Mouse (Mus musculus) urinary bladder, postnatal 25 days (tissue): ENCODE measurements around the gene Sema3e.

Experiments
- DNase-seq: peaks from one replicate; pipeline ENCODE4 v3.0.0; 2022; ENCODE audit warnings: low spot score

Sema3e gene

DNA sequence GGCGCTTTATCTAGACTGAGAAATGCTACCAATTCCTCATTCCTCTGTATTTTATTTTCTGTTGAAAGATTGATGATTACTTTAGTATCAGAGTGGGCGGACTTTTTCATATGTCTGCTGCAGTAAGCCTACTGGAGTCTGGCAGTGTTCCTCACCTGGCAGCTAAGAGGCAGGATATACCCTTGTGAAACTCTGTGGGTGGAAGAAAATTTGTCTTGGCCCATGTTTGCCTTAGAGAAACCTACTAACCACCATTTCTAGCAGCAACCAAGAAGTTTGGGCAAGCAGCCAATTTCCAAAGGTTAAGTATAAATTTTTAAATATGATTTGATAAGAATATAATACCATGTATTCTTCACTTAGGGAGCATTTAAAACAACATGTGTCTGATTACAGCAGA, 63.0 kb downstream of the Sema3e start:
- no peak for DNase-seq

DNA sequence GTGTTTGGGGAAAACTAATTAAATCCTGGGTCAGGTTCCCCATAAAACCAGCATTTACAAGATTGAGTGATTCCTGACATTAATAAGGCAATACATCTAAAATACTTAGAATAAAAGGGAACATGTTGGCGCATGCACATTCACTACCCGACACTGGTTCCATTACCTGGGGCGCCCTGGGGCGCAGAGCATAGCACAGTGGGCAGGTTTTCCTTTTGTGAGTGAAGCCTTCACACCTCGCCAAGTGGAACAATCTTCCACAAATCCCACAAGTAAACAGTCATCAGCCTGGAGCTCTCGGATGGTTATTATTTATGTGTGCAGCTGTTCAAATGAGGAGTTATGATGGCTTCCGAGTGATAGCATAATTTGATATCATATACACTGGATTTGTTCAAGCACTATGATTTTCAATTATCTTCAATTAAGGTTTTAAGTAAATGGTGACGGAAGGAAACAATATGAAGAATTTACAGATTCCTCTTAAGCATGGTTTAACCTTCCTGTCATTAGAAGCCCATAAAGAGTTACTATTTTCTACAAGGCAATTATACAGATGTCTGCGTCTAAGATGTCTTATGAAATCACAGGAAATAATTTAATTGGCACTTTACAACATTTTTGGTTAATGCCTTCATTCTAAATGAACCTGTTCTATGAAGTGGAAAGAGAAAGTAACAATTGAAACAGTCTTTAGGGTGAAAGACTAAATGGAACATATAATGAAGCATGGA, 65.0 kb downstream of the Sema3e start:
- DNase-seq, result no peak

DNA sequence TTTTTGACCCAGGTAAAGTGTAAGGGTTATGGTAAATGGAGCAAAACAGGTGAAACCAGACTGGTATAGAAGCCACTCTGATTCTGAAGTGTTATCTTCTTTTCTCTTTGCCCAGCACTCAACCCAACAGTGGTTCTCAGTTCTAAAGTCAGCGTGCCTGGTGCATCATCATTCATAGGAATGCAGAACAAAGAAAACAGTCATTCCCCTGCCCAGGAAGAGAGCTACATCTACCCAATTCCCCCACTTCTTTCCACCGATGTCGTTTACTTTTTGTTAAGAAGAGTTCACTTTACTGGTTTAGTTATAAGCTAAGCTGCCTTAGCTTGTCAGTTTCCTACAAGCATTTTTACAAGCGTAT, 65.5 kb downstream of the Sema3e start:
- DNase-seq, result no peak

DNA sequence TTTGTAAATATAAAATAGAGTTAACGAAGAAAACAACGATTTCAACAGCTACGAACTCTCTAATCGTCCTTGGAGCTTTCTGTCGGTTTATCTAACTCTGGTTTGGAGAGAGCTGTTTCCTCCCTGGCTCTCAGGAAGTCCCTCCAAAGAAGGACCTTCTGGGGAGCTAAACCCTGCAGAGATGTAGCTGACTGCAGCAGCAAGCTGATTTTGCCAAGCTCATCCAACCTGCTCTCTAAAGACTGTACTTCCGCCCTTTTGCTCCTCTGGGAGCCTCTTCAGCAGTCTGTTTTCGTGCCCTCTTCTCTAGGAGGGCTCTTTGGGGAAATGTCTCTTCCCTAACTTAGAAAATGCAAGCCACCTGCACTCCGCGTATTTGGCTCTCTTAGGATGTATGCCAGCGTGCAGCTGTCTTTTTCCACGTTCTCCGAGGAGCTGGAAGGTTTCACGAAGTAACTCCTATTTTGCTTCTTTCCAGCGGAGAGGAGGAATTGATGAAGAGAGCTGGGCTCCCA, 67.2 kb downstream of the Sema3e start:
- no peak for DNase-seq

DNA sequence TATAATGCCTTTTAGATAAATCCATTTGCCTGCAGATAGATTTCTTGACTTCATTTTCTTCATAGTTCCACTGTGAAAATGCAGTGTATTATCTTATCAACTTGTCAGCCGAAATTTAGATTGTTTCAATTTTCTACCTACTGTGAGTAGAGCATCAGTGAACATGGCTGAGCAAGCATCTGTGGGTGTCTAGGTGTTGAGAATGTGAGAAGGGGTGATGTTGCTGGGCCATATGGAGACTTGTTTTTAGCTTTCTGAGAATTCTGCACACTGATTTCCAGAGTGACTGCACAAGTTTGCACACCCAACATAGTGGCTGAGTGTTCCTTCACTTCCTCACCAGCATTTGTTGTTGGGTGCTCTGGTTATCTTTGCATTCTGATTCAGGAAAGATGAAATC, 71.1 kb downstream of the Sema3e start:
- DNase-seq, result no peak

DNA sequence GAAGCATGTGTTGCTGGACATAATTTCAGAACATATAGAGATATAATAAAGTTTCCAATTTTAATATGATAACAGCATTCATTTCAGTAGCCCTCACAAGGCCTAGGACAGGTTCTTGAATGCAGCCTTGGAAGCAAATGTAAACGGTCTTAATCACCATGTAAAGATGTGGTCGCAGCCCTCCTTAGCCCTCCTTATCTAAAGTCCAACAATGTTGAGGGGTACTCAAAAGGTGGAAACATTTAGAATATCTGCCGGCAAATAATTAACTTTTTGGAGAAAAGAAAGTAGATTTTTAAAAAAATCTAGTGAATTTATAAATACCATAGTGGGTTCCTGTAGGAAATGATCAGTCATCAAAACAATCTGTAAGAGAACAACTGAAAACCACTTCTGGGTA, 73.6 kb downstream of the Sema3e start:
- no peak for DNase-seq

DNA sequence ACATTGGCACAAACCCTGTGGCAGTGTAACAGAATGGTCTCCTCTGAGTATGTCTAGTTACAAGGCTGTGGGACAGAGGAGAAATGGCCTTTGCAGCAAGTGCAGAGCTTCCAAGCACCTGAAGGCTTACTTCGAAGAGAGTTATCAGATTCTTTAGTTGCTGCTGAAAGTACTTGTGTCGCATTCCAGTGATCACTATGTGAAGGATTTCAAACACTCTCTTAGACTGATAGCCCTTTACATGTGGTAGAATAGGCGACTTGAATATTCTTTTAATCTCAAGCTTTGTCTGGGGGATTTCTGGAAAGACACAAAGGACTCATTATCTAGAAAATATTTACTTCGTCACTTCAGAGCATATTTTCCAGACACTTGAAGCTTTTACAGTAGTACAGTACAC, 82.3 kb downstream of the Sema3e start:
- no peak for DNase-seq

DNA sequence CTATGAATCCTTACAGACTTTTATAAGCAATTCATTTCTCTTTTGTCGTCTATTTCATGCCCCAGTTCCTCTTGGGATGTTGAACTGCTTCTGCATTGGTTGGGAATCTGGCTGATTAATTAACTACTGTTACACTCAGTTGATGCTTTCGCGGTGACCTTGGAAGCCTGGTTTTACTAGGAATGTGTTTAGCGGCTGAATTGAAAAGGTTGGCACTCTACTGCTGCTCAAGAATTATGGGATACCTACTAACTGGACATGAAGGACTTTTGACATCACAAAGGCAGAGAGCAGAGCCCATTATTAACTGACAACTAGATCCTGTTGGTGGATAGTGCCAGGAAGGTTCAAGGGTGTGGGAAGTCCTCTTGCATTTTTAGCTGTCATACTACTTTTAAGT, 83.9 kb downstream of the Sema3e start:
- DNase-seq, result no peak

DNA sequence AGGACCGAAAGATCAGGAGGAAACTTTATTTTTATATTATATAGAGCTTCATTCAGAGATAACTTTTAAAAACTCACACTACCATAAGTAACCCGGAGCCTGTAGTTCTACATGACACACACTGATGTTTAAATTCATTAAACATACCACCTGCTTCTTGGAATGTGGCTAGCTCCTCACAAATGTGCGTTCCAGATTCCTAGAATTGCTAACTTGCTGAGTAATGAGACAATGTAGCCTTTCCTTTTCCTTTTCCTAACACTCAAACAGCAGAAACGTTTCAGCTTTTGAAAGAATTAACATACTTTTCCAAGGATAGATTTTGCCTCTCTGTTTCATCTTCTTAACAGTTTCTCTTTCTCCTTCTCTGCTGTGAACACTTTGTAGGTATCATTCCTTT, 86.3 kb downstream of the Sema3e start:
- no peak for DNase-seq

DNA sequence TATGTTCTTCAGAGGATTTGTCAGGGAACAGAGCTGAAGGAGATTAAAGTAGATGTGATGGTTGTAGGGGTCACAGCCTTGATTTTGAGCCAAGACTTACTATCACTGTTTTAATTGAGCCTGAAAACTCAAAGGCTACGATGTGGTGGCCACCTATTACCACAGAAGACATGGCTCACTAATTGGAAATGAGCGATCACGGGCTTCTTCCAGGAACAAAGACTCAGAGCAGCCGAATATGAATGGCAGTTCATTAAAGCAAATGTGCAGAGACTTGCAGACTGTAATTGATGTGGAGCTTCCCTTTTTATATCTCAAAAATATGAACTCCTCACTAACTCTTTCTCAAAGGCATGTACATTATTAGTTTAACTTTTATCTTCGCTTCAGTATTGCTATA, 96.8 kb downstream of the Sema3e start:
- DNase-seq, result no peak

DNA sequence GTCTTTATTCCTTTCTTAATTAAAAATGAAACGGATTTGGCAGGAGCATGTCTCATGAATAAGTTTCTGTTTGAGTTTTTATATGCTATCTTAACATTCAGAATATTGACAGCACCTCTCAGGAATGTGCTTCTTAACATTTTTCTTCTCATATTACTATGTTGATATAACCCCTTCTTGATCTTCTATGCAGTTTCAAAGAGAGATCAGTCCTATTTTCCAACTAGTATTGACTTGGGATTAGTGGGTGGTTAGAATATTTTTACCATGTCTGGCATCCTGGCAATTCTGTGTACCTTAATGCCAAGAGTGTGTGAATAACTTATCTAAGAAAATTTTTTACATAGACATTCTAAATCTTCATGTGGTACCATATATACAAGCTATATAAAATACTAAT, 101.5 kb downstream of the Sema3e start:
- no peak for DNase-seq

DNA sequence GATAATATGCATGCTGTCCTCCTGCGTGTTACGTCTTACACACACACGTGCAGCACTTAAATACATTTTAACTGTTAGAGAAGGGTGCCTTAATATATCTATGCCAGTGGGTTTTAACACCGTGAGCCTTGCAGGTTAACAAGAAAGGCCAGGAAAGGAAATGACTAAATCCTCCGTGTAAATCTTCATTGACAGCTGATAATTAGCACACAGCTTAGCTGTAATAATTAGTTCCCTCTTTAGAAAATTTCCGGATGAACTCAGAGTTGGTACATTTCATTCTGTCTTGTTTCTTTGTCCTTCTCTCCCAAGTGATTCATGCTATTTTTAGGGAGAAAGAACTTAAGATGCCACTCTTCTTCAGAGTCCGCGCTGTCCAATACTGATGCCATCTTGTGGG, 110.9 kb downstream of the Sema3e start:
- DNase-seq, result no peak

DNA sequence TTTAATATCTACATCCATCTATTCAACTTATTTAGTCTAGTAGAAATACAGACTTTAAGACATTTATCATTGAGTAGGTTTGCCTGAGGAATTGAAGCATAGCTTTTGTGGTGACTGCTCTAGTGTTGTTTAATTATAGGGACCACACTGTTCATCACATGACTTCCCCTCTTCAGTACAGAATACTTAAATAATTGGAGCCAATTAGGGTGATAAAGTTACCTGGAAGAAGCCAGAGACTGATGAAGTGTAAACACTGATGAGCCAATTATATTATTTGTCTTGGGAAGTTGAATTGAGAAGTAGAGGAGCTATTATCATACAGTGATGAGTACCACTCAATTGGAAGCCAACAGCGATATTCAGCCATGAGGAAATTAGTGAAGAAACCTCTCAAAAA, 113.6 kb downstream of the Sema3e start:
- DNase-seq, result no peak

DNA sequence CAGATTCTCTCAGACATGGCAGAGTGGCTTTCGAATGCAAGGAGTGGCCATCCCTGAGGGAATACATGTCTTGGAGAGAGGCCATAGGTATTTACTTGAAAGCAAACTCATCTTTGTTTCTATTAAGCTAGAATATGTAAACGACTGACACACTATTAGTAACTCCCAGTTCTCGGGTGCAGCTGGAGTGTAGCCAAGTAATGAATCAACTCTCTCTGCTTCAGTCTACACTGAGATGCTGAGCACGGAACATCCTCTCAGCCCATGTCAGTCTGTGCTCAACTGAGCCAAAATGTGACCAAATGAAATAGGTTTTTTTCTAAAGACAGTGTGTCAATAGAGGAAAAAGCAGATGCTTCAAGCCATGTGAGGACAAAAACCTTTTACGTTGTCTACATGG, 137.5 kb downstream of the Sema3e start:
- DNase-seq, result no peak

DNA sequence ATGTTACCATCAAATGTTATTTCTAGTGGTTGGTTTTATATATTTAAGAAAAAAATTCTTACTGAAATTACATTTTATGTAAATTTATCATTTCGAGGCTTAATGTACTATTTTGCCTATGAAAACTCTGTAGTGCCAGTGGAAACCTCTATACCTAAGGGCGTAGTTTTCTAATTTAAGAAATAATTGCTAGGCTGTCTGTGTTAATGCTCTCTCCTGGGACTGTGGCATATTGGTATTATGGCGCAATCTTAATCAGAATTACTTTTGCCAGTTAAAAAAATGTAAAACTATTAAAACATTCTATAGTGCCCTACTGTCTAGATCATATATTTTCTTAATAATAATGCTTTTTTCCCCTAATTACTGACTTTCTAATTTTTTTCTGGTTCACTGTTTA, 138.2 kb downstream of the Sema3e start:
- no peak for DNase-seq

DNA sequence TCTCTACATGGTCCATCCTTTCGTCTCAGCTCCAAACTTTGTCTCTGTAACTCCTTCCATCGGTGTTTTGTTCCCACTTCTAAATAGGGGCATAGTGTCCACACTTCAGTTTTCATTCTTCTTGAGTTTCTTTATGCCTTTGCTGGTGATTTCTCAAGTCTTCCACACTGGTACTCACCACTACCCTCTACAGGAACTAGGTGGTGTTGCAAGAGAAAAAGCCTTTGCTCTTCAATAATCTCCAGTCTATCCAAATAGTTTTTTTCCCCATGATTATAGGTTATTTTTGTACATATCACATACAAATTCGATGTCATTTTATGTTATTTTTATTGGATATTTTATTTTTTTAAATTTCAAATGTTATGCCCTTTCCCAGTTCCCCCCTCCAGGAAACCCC, 142.7 kb downstream of the Sema3e start:
- DNase-seq, result no peak

DNA sequence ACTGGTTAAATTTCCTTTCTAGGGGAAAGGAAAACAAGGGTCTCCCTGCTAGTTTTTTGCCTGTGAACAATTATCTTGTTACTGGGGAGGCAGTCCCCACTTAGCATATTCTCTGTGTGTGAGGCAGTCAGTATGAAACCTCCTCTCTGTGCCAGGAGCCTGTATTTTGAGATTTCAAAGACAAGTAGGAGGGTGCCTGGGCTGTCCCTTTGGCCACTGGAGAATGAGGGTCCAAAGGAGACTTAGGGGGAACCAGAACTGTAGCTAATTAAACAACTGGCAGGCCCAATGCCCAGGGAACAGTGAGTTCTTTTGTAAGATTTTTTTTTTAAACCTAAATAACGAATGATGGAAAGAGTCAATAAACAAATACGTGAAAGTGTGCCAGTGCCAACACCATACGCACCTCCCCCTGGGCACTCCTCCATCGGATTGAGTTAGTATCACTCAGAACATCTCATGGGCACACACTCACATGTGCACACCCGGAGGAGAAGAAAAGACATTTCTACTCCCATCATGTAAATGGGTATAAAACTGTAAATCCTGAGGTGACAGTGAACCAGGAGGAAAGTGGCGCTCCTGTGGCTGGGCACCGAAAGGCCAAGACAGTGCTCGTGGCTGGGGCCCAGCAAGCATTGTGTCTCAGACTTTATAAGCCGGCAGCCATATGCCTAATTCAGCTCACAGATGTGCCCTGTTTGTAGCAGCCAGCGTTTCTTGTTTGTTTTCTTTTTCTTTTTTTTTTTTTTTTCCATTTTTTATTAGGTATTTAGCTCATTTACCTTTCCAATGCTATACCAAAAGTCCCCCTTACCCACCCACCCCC, 148.5 kb downstream of the Sema3e start:
- DNase-seq, result no peak

DNA sequence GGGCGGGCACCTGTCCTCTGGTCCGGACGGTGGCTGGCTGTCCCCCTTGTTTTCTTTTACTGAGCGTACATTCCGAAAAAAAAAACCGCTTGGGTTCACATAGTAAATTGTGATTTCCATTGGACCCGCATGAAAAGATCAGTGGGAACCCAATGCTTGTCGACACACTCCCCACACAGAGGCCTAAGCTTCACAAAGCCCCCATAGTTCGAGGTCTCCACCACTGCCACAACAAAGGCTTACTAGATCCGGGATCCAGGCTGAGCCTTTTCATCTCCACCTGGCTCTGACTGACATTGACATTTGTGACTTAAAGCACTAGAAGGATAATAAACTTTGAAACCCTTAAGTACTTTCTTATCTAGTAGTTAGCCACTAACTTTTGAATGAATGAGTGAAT, 155.5 kb downstream of the Sema3e start:
- DNase-seq, result no peak

DNA sequence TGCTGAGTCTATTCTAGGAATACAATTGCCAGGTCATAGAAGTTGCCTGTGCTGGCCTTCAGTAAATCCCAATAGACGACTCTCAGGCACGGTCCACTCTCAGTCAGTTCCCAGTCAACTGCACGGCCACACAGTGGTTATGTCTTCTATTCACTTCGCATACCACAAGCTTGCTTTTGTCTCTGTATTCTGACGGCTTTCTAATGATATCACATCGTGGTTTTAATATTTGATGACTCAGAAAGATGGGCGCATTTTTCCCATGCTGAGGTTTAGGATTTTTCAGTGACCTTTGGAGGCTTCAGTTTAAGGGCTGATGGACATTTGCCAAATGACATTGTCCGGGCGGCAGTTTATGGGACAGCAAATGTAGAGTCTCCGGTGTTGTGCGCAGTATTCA, 157.1 kb downstream of the Sema3e start:
- DNase-seq, result no peak

DNA sequence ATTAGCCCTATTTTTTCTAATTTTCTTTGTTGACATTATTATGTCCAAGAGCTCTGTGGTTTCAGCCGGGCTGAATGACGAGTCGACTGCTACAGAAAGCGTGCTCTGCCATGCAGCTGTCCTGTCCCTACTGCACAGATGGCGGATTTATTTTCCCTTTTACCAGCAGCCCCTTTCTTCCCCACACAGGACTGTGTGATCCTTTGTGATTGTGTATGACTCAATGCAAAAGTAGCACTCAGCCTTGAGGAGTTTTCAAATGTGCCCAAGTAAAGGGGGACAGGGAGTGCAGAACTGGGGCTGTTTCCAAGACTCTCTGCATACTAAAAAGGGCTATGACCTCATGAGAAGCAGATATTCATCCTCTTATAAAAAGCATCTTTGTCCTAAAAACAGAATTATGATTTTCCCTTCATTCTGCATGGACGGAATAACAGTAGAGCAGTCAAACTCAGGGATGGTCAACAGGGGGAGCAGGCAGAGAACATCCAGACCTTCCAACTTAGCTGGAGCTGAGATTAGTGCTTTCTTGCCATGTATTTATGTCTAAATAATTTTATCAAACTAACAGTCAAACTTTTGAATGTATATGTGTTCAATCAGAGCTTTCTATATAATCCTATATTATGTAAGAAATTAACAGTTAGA, 170.2 kb downstream of the Sema3e start:
- DNase-seq, result no peak

DNA sequence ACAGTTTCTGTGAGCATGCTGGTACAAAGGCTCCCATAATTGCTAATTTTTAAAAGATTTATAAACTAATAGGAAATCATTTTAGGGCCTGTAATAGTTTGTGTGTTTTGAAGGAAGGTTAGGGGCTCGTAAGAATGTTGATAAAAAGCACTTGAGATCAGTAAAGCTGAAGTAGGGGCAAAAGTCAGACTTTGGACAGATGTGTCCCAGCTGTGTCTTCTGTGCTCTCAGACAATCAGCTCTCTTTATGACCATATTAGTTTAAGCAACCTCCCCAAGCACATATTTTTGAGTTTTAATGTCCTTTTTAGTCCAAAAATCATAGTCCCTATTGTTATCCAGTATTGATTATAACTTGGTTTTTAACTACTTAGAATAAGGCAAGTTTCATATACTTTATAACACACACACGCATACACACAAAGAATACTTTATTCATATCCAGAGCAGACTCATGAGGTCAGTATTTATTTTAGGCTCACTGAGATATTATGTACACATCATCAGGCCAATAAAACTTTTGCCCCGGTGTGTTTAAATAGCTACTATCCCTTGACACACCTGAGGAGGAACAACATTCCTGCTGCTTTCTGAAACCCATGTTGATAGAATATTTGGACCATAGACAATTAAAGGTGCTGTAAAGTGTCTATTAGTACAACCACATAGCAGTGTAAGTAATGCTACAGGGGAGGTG, 173.4 kb downstream of the Sema3e start:
- no peak for DNase-seq

DNA sequence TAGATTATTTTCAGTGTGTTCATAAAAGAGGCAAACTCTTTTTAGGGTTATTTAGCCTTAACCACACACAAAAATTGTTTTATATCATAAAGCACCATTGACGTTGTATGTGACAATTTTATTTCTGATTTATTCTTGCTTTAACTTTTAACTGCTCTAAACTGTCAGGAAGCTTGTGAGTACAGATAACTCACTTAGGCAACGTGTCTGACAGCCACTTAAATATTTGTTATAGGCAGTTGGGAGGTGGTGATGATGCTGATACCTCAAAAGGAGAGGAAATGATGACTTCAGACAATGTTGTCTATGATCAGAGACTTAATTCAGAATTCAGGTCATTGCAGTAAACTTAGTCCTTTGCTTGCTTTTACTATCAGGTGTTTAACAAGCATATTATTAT, 181.7 kb downstream of the Sema3e start:
- DNase-seq, result no peak

DNA sequence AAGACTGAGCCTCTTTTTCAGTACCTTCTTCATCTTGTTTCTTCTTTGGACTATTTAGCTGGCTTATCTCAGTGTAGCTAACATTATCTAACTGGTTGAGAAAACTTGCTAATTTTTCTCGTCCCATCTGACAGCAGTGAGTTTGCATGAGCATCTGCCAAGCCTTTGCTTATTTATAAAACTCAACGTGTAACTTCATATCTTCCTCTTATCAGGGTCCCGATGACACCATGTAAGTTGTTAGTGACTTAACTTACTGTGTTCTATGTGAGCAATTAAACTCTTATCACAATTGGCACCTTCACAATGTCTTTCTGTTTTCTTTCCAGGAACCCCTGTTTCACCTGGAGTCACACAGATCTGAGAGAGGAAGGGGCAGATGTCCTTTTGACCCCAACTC, 184.9 kb downstream of the Sema3e start:
- DNase-seq, result no peak
